Comparison of ENCODE assay signal across 12 mouse cellular contexts in the genomic region with DNA sequence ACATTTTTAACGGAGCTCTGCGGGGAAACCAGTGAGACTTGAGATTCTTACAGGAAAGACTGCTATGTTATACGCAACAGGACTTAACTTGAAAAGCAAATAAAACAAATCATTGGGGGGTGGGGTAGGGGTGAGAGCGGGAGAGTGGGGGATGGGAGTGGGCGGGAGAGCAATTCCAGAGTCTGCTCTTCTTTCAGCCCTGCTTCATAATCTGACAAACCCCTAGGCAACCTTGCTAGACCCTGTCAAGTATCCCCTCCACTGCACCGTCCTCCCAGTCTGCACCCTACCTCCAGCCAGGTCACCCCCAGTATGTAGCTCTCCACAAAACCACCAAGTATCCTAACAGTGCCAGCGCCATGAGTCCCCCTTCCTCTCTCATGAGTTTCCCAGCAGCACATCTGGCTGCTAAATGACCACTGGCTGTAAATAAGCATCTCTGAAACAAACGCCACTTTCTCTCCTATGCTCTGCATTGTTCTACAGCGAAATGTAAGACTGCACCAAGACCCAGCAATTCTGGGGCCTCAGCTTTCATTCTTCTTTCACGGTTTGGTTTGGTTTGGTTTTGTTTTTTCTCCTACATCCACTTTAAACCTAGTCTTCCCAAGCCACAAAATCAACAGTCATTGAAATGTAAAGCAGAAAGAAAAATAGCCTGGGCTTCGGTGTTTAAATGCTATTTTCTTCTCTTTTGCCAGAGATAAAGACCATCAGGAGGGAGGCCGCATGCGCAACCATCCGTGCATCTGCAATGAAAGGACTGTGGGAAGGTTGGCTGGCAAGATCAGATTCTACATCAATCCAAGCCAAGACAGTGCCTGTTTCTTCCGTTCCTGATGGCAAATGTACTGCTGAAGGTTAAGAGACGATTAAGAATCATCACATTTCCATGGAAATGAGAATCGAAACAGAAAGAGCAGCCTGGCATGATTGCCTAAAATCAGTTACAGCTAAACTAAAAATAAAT. TPM values are rescaled to one million over a fixed set of nuclear protein-coding genes. Genes with fewer than 3 reads are reported as not detected.
DNase-seq lines count a peak whose midpoint lies in the region; ATAC-seq and TF ChIP-seq lines count a peak whose summit lies in the region.
"Had no signal": no experiment of that assay in that cellular context is flagged by ENCODE, and none has a peak within 500 bp of the region (broad histone marks: within the 10 kb centered on the region; RNA-seq: fewer than 3 reads in every experiment).

No protein-coding gene starts in this region.

- no peak for TF ChIP-seq CTCF in hindbrain, postnatal 0 days (IDR thresholded peaks at IDR 0.05; ENCODE audit: low read depth)

- DNase-seq in forebrain, embryonic 10.5 days (ENCODE audit: extremely low spot score, low spot score): no peak
- no peak for DNase-seq in embryonic facial prominence, embryonic 10.5 days (ENCODE audit: low spot score)
- DNase-seq in hindbrain, postnatal 0 days (ENCODE audit: low spot score): peak; percentile 48
- DNase-seq in spleen, postnatal 14 days (ENCODE audit: low spot score in 2 of 2): no peak
- DNase-seq in adrenal gland, postnatal 36 days: no peak
- DNase-seq in adrenal gland, postnatal 10 days: no peak
- DNase-seq: lung, embryonic 14.5 days had no signal

- 48% methylated on average over 17 of the region's 17 CpGs for WGBS in forebrain, embryonic 15.5 days
- WGBS in forebrain, embryonic 10.5 days: 65% methylated on average over 17 of the region's 17 CpGs
- WGBS in embryonic facial prominence, embryonic 10.5 days: 55% methylated on average over 17 of the region's 17 CpGs
- 32% methylated on average over 17 of the region's 17 CpGs for WGBS in hindbrain, postnatal 0 days
- 33% methylated on average over 17 of the region's 17 CpGs for WGBS in midbrain, embryonic 13.5 days

- H3K4me2 ChIP-seq in forebrain, embryonic 15.5 days (replicated peaks): no peak overlapping the region
- peak overlapping the region; percentile 14 for H3K4me2 ChIP-seq in hindbrain, postnatal 0 days (ENCODE audit: low read depth, low read length)
- H3K4me2 ChIP-seq in midbrain, embryonic 13.5 days (replicated peaks): no peak overlapping the region; the same call in 1 of the 2 replicates
- H3K4me2 ChIP-seq: lung, embryonic 14.5 days had no signal

- no peak for ATAC-seq in forebrain, embryonic 15.5 days (replicated peaks)
- peak; percentile 48; the same call in 1 of the 2 replicates for ATAC-seq in hindbrain, postnatal 0 days
- ATAC-seq in midbrain, embryonic 13.5 days: peak; percentile 28; the same call in 1 of the 2 replicates
- ATAC-seq: intestine, postnatal 0 days had no signal

- H3K9ac ChIP-seq in forebrain, embryonic 15.5 days (replicated peaks): no peak overlapping the region
- H3K9ac ChIP-seq in hindbrain, postnatal 0 days (replicated peaks; ENCODE audit: low read length): no peak overlapping the region
- no peak overlapping the region for H3K9ac ChIP-seq in midbrain, embryonic 13.5 days (replicated peaks)
- H3K9ac ChIP-seq: lung, embryonic 14.5 days had no signal

- H3K4me3 ChIP-seq in forebrain, embryonic 15.5 days: no peak overlapping the region
- no peak overlapping the region for H3K4me3 ChIP-seq in forebrain, embryonic 10.5 days
- H3K4me3 ChIP-seq in embryonic facial prominence, embryonic 10.5 days: no peak overlapping the region
- H3K4me3 ChIP-seq in hindbrain, postnatal 0 days (ENCODE audit: low read length): no peak overlapping the region
- no peak overlapping the region for H3K4me3 ChIP-seq in midbrain, embryonic 13.5 days (replicated peaks)

- no peaks in the 10 kb centered on the region for H3K9me3 ChIP-seq in forebrain, embryonic 15.5 days
- no peaks in the 10 kb centered on the region for H3K9me3 ChIP-seq in forebrain, embryonic 10.5 days
- no peaks in the 10 kb centered on the region for H3K9me3 ChIP-seq in embryonic facial prominence, embryonic 10.5 days
- no peaks in the 10 kb centered on the region for H3K9me3 ChIP-seq in hindbrain, postnatal 0 days (ENCODE audit: low read length)
- H3K9me3 ChIP-seq in midbrain, embryonic 13.5 days: no peaks in the 10 kb centered on the region

- H3K27ac ChIP-seq in forebrain, embryonic 15.5 days (replicated peaks): peak overlapping the region; percentile 47
- H3K27ac ChIP-seq in forebrain, embryonic 10.5 days: no peak overlapping the region
- H3K27ac ChIP-seq in embryonic facial prominence, embryonic 10.5 days (replicated peaks): 0 out of 2 replicates have a peak overlapping the region, but pooled peaks have one; percentile 8
- peak overlapping the region; percentile 41; the same call in 1 of the 2 replicates for H3K27ac ChIP-seq in hindbrain, postnatal 0 days
- H3K27ac ChIP-seq in midbrain, embryonic 13.5 days: no peak overlapping the region

- peaks cover 23% of the 10 kb centered on the region for H3K4me1 ChIP-seq in forebrain, embryonic 15.5 days
- peaks cover 4% of the 10 kb centered on the region; the same call in 1 of the 2 replicates for H3K4me1 ChIP-seq in forebrain, embryonic 10.5 days
- peaks cover 9% of the 10 kb centered on the region for H3K4me1 ChIP-seq in embryonic facial prominence, embryonic 10.5 days
- H3K4me1 ChIP-seq in hindbrain, postnatal 0 days (ENCODE audit: insufficient read depth, low read length): no peaks in the 10 kb centered on the region
- peaks cover 13% of the 10 kb centered on the region for H3K4me1 ChIP-seq in midbrain, embryonic 13.5 days (replicated peaks)

- no peaks in the 10 kb centered on the region for H3K27me3 ChIP-seq in forebrain, embryonic 15.5 days
- H3K27me3 ChIP-seq in forebrain, embryonic 10.5 days (ENCODE audit: poor library complexity, severe bottlenecking): no peaks in the 10 kb centered on the region
- no peaks in the 10 kb centered on the region for H3K27me3 ChIP-seq in embryonic facial prominence, embryonic 10.5 days (replicated peaks; ENCODE audit: low read depth, poor library complexity, severe bottlenecking)
- H3K27me3 ChIP-seq in hindbrain, postnatal 0 days (ENCODE audit: insufficient read depth, low read length): no peaks in the 10 kb centered on the region
- no peaks in the 10 kb centered on the region for H3K27me3 ChIP-seq in midbrain, embryonic 13.5 days

- no peaks in the 10 kb centered on the region for H3K36me3 ChIP-seq in forebrain, embryonic 15.5 days
- H3K36me3 ChIP-seq in forebrain, embryonic 10.5 days (replicated peaks): no peaks in the 10 kb centered on the region
- no peaks in the 10 kb centered on the region for H3K36me3 ChIP-seq in embryonic facial prominence, embryonic 10.5 days (replicated peaks)
- H3K36me3 ChIP-seq in hindbrain, postnatal 0 days (ENCODE audit: insufficient read depth, low read length): no peaks in the 10 kb centered on the region
- H3K36me3 ChIP-seq in midbrain, embryonic 13.5 days: no peaks in the 10 kb centered on the region

RNA-seq across cellular contexts. Expression of a gene that starts 54.5 kb away (rescaled TPM):
- polyA plus RNA-seq in forebrain, embryonic 15.5 days (2015; fragmentation: Nextera tagmentation; extraction: Ambion mirVana): 3.0 and 3.6 TPM in 2 replicates
- 0.06 TPM in 1 of 2 replicates, not detected in the other for polyA plus RNA-seq in forebrain, embryonic 10.5 days (2016; fragmentation: Nextera tagmentation; extraction: Ambion mirVana)
- polyA plus RNA-seq in embryonic facial prominence, embryonic 10.5 days (2016; fragmentation: Nextera tagmentation; extraction: Ambion mirVana): 0.39 and 0.42 TPM in 2 replicates
- 36.6 and 39.4 TPM in 2 replicates for total RNA-seq in hindbrain, postnatal 0 days (2014; rRNA removed)
- polyA plus RNA-seq in hindbrain, postnatal 0 days (2015; fragmentation: Nextera tagmentation; extraction: Ambion mirVana): 16.9 and 17.1 TPM in 2 replicates
- 2.5 and 3.1 TPM in 2 replicates for polyA plus RNA-seq in midbrain, embryonic 13.5 days (2015; fragmentation: Nextera tagmentation; extraction: Ambion mirVana)
- total RNA-seq in adrenal gland, postnatal 36 days (2021): under 1 TPM in 1 of 2 experiments, not detected in 1; 0.20 TPM
- under 1 TPM; 0.30 to 0.39 TPM for total RNA-seq in adrenal gland, postnatal 10 days (2021)
- total RNA-seq: common myeloid progenitor, adult 5-6 weeks had no signal
- polyA plus RNA-seq: heart, embryonic 14.5 days; lung, embryonic 14.5 days had no signal

Comparison
In these comparisons a context has a peak if more than half of its experiments do, and no peak if none do; other contexts are left out.
1. H3K27ac ChIP-seq: peak in forebrain, embryonic 15.5 days (single experiment), embryonic facial prominence, embryonic 10.5 days (single experiment) and hindbrain, postnatal 0 days (single experiment); none in forebrain, embryonic 10.5 days (single experiment) and midbrain, embryonic 13.5 days (single experiment).